Mouse (Mus musculus): ENCODE measurements around the gene Map3k4. TPM values are rescaled to one million over a fixed set of nuclear protein-coding genes. Genes with fewer than 3 reads are reported as not detected.
A peak's percentile ranks its signal among the peaks of the same experiment; 100 is the strongest.

Map3k4 gene
- polyA plus RNA-seq (2016; fragmentation: Nextera tagmentation; extraction: Ambion mirVana), result 47.8 and 49.9 TPM in 2 replicates

GRCm38 (mm10) chr17:12318663-12319201, at the start of gene Map3k4:
Map3k4 (minus strand) TSS chr17:12318796.
- peak within 1 kb of the TSS; percentile 99 for H3K27ac ChIP-seq
- H3K4me1 ChIP-seq, result peaks cover 21% of the 10 kb centered on the region
- H3K36me3 ChIP-seq, result no peaks in the 10 kb centered on the region
- H3K4me3 ChIP-seq, result peak within 1 kb of the TSS; percentile 99
- H3K9me3 ChIP-seq (replicated peaks), result no peaks in the 10 kb centered on the region
- no peaks in the 10 kb centered on the region for H3K27me3 ChIP-seq (ENCODE audit: low read depth, poor library complexity, severe bottlenecking)
- peak; percentile 94 for DNase-seq (ENCODE audit: low spot score)
- WGBS, result under 1% methylated on average over 39 of the region's 39 CpGs

GRCm38 (mm10) chr17:12367373-12367930, 48.9 kb upstream of the Map3k4 start:
- H3K4me1 ChIP-seq, result peaks cover 13% of the 10 kb centered on the region; the same call in 1 of the 2 replicates
- H3K36me3 ChIP-seq, result no peaks in the 10 kb centered on the region
- DNase-seq (ENCODE audit: low spot score), result peak; percentile 56
- no peaks in the 10 kb centered on the region for H3K9me3 ChIP-seq (replicated peaks)
- H3K27ac ChIP-seq, result peak overlapping the region; percentile 30; the same call in 1 of the 2 replicates
- no peak overlapping the region for H3K4me3 ChIP-seq
- 39% methylated on average over 5 of the region's 5 CpGs for WGBS
- H3K27me3 ChIP-seq (ENCODE audit: low read depth, poor library complexity, severe bottlenecking), result no peaks in the 10 kb centered on the region

GRCm38 (mm10) chr17:12364426-12364735, 45.8 kb upstream of the Map3k4 start:
- no peaks in the 10 kb centered on the region for H3K36me3 ChIP-seq
- no peaks in the 10 kb centered on the region for H3K9me3 ChIP-seq (replicated peaks)
- H3K27me3 ChIP-seq (ENCODE audit: low read depth, poor library complexity, severe bottlenecking), result no peaks in the 10 kb centered on the region
- WGBS, result 72% methylated on average over 8 of the region's 8 CpGs
- no peak for DNase-seq (ENCODE audit: low spot score)
- peaks cover 6% of the 10 kb centered on the region; the same call in 1 of the 2 replicates for H3K4me1 ChIP-seq
- no peak overlapping the region for H3K4me3 ChIP-seq
- H3K27ac ChIP-seq, result no peak overlapping the region

GRCm38 (mm10) chr17:12363601-12364425, 45.2 kb upstream of the Map3k4 start:
- 91% methylated on average over 11 of the region's 11 CpGs for WGBS
- Histone ChIP-seq H3K27ac (no peak overlapping the region), H3K36me3 (no peaks in the 10 kb centered on the region), H3K4me1 (peaks cover 6% of the 10 kb centered on the region; the same call in 1 of the 2 replicates), H3K9me3 (replicated peaks) (no peaks in the 10 kb centered on the region), H3K4me3 (no peak overlapping the region), H3K27me3 (ENCODE audit: low read depth, poor library complexity, severe bottlenecking) (no peaks in the 10 kb centered on the region)
- no peak for DNase-seq (ENCODE audit: low spot score)

- Histone ChIP-seq H3K27ac (no peak overlapping the region), H3K9me3 (replicated peaks) (no peaks in the 10 kb centered on the region), H3K4me1 (no peaks in the 10 kb centered on the region), H3K27me3 (ENCODE audit: low read depth, poor library complexity, severe bottlenecking) (no peaks in the 10 kb centered on the region), H3K4me3 (no peak overlapping the region), H3K36me3 (no peaks in the 10 kb centered on the region)
- WGBS, result 89% methylated on average over 15 of the region's 15 CpGs
- no peak for DNase-seq (ENCODE audit: low spot score)
Measured at GRCm38 (mm10) chr17:12359876-12360275, 41.3 kb upstream of the Map3k4 start.

GRCm38 (mm10) chr17:12352781-12353180, 34.2 kb upstream of the Map3k4 start:
- Histone ChIP-seq H3K27ac (no peak overlapping the region), H3K27me3 (ENCODE audit: low read depth, poor library complexity, severe bottlenecking) (no peaks in the 10 kb centered on the region), H3K4me1 (no peaks in the 10 kb centered on the region), H3K36me3 (no peaks in the 10 kb centered on the region), H3K9me3 (replicated peaks) (no peaks in the 10 kb centered on the region), H3K4me3 (no peak overlapping the region)
- no peak for DNase-seq (ENCODE audit: low spot score)
- WGBS, result 85% methylated on average over 1 of the region's 1 CpGs

- no peaks in the 10 kb centered on the region for H3K36me3 ChIP-seq
- DNase-seq (ENCODE audit: low spot score), result no peak
- H3K4me3 ChIP-seq, result no peak overlapping the region
- WGBS, result 90% methylated on average over 6 of the region's 6 CpGs
- no peaks in the 10 kb centered on the region for H3K4me1 ChIP-seq
- no peaks in the 10 kb centered on the region for H3K27me3 ChIP-seq (ENCODE audit: low read depth, poor library complexity, severe bottlenecking)
- H3K9me3 ChIP-seq (replicated peaks), result no peaks in the 10 kb centered on the region
- no peak overlapping the region for H3K27ac ChIP-seq
Measured at GRCm38 (mm10) chr17:12351564-12351963, 33.0 kb upstream of the Map3k4 start.

GRCm38 (mm10) chr17:12347462-12347861, 28.9 kb upstream of the Map3k4 start:
- H3K36me3 ChIP-seq, result no peaks in the 10 kb centered on the region
- H3K4me3 ChIP-seq, result no peak overlapping the region
- H3K4me1 ChIP-seq, result no peaks in the 10 kb centered on the region
- DNase-seq (ENCODE audit: low spot score), result no peak
- H3K27me3 ChIP-seq (ENCODE audit: low read depth, poor library complexity, severe bottlenecking), result no peaks in the 10 kb centered on the region
- H3K27ac ChIP-seq, result no peak overlapping the region
- 90% methylated on average over 1 of the region's 1 CpGs for WGBS
- H3K9me3 ChIP-seq (replicated peaks), result 0 out of 2 replicates have a peak, but pooled peaks cover 2% of the 10 kb centered on the region

GRCm38 (mm10) chr17:12343702-12344376, 25.2 kb upstream of the Map3k4 start:
- Histone ChIP-seq H3K27me3 (ENCODE audit: low read depth, poor library complexity, severe bottlenecking) (no peaks in the 10 kb centered on the region), H3K36me3 (no peaks in the 10 kb centered on the region), H3K4me1 (no peaks in the 10 kb centered on the region), H3K9me3 (replicated peaks) (0 out of 2 replicates have a peak, but pooled peaks cover 2% of the 10 kb centered on the region), H3K4me3 (no peak overlapping the region), H3K27ac (no peak overlapping the region)
- DNase-seq (ENCODE audit: low spot score), result no peak
- 86% methylated on average over 9 of the region's 9 CpGs for WGBS

- Histone ChIP-seq H3K4me3 (no peak overlapping the region), H3K9me3 (replicated peaks) (no peaks in the 10 kb centered on the region), H3K36me3 (no peaks in the 10 kb centered on the region), H3K27ac (no peak overlapping the region), H3K4me1 (no peaks in the 10 kb centered on the region), H3K27me3 (ENCODE audit: low read depth, poor library complexity, severe bottlenecking) (no peaks in the 10 kb centered on the region)
- DNase-seq (ENCODE audit: low spot score), result no peak
- WGBS, result 84% methylated on average over 4 of the region's 4 CpGs
Measured at GRCm38 (mm10) chr17:12337156-12337555, 18.6 kb upstream of the Map3k4 start.

GRCm38 (mm10) chr17:12336073-12336868, 17.7 kb upstream of the Map3k4 start:
- H3K4me1 ChIP-seq, result no peaks in the 10 kb centered on the region
- H3K36me3 ChIP-seq, result no peaks in the 10 kb centered on the region
- 87% methylated on average over 19 of the region's 19 CpGs for WGBS
- H3K4me3 ChIP-seq, result no peak overlapping the region
- no peak for DNase-seq (ENCODE audit: low spot score)
- no peaks in the 10 kb centered on the region for H3K9me3 ChIP-seq (replicated peaks)
- no peak overlapping the region for H3K27ac ChIP-seq
- H3K27me3 ChIP-seq (ENCODE audit: low read depth, poor library complexity, severe bottlenecking), result no peaks in the 10 kb centered on the region

GRCm38 (mm10) chr17:12335115-12335514, 16.5 kb upstream of the Map3k4 start:
- Histone ChIP-seq H3K27ac (no peak overlapping the region), H3K36me3 (no peaks in the 10 kb centered on the region), H3K4me3 (no peak overlapping the region), H3K4me1 (no peaks in the 10 kb centered on the region), H3K27me3 (ENCODE audit: low read depth, poor library complexity, severe bottlenecking) (no peaks in the 10 kb centered on the region), H3K9me3 (replicated peaks) (no peaks in the 10 kb centered on the region)
- WGBS, result 71% methylated on average over 6 of the region's 6 CpGs
- DNase-seq (ENCODE audit: low spot score), result no peak
